In the genomic region with DNA sequence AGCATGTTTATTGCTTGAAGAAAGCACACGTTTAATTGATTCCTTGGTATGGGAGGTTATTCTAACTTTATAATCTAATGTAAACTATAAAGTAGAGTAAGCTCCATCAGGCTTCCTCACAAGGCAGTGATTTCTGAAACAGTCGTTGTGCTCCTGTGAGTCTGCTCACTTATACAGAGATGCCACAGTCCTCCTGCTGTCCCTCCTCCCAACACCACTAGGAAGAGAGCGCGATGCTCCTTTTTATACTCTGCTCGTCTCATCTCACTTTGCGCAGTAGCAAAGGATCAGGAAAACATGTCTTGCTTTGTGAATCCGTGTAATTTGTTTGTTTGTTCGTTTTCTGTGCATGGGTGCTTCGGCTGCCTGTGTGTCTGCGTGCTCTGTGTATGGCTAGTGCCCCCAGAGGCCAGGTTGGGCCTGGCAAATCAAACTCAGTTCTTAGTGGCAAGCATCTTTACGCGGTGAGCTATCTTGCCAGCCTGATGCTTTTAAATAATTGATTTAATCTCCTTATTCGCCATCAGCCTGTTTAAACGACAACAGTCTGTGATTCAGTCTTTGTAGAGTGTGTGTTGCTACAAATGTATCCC, we compare ENCODE assay signal across 10 mouse cellular contexts.
DNase-seq lines count a peak whose midpoint lies in the region; ATAC-seq and TF ChIP-seq lines count a peak whose summit lies in the region.
"Had no signal": no experiment of that assay in that cellular context is flagged by ENCODE, and none has a peak within 500 bp of the region (broad histone marks: within the 10 kb centered on the region; RNA-seq: fewer than 3 reads in every experiment).

No protein-coding gene starts in this region.

- H3K9me3 ChIP-seq in liver, postnatal 0 days (ENCODE audit: low read length) = no peaks in the 10 kb centered on the region
- H3K9me3 ChIP-seq in liver, embryonic 11.5 days (ENCODE audit: control insufficient read depth, low read length) = no peaks in the 10 kb centered on the region
- H3K9me3 ChIP-seq in midbrain, postnatal 0 days (ENCODE audit: low read length) = no peaks in the 10 kb centered on the region

- peak; percentile 8; the same call in 1 of the 2 replicates for TF ChIP-seq CTCF in liver, postnatal 0 days (IDR thresholded peaks at IDR 0.05; ENCODE audit: low read depth)
- peak; percentile 77 for TF ChIP-seq CTCF in midbrain, postnatal 0 days (IDR thresholded peaks at IDR 0.05)

- no peak for DNase-seq in frontal cortex, postnatal 25 days (ENCODE audit: low spot score in 2 of 2)
- no peak for DNase-seq in liver, postnatal 0 days
- DNase-seq in liver, embryonic 11.5 days (ENCODE audit: low spot score) = no peak
- DNase-seq in ZHBTc4 (ENCODE audit: low read depth, low spot score) = peak; percentile 3
- peak; percentile 55 for DNase-seq in midbrain, postnatal 0 days (ENCODE audit: low spot score)
- no peak for DNase-seq in thymus, postnatal 25 days
- DNase-seq in urinary bladder, adult 18-20 months (ENCODE audit: low spot score in 2 of 2) = no peak
- DNase-seq: kidney, adult 18-20 months had no signal

- TF ChIP-seq EP300 in liver, postnatal 0 days (IDR thresholded peaks at IDR 0.05; ENCODE audit: low read depth) = no peak

- H3K4me3 ChIP-seq in liver, postnatal 0 days (ENCODE audit: low read depth, low read length) = no peak overlapping the region
- no peak overlapping the region for H3K4me3 ChIP-seq in liver, embryonic 11.5 days (ENCODE audit: low read depth, low read length)
- no peak overlapping the region for H3K4me3 ChIP-seq in midbrain, postnatal 0 days (ENCODE audit: low read depth, low read length)

- no peak overlapping the region for H3K27ac ChIP-seq in liver, postnatal 0 days (ENCODE audit: low read depth)
- no peak overlapping the region for H3K27ac ChIP-seq in liver, embryonic 11.5 days (ENCODE audit: low read depth, low read length)
- no peak overlapping the region for H3K27ac ChIP-seq in midbrain, postnatal 0 days (ENCODE audit: low read depth, low read length)

- H3K9ac ChIP-seq in liver, postnatal 0 days (replicated peaks) = no peak overlapping the region
- no peak overlapping the region for H3K9ac ChIP-seq in liver, embryonic 11.5 days (ENCODE audit: low read depth, low read length)
- H3K9ac ChIP-seq in midbrain, postnatal 0 days (replicated peaks; ENCODE audit: low read length, poor library complexity, severe bottlenecking) = no peak overlapping the region

- WGBS in liver, postnatal 0 days (ENCODE audit: insufficient replicate concordance) = 61% methylated on average over 14 of the region's 14 CpGs
- WGBS in liver, embryonic 11.5 days = 59% methylated on average over 14 of the region's 14 CpGs
- WGBS in midbrain, postnatal 0 days = 36% methylated on average over 14 of the region's 14 CpGs

- no peaks in the 10 kb centered on the region for H3K36me3 ChIP-seq in liver, postnatal 0 days (replicated peaks; ENCODE audit: insufficient read depth, low read length)
- H3K36me3 ChIP-seq in liver, embryonic 11.5 days (ENCODE audit: control insufficient read depth, insufficient read depth, low read length) = no peaks in the 10 kb centered on the region
- no peaks in the 10 kb centered on the region for H3K36me3 ChIP-seq in midbrain, postnatal 0 days (ENCODE audit: insufficient read depth, low read length)

- no peaks in the 10 kb centered on the region for H3K27me3 ChIP-seq in liver, postnatal 0 days (ENCODE audit: insufficient read depth, low read length)
- no peaks in the 10 kb centered on the region for H3K27me3 ChIP-seq in liver, embryonic 11.5 days (replicated peaks; ENCODE audit: control insufficient read depth, insufficient read depth, low read length)
- H3K27me3 ChIP-seq in midbrain, postnatal 0 days (ENCODE audit: insufficient read depth, low read length) = no peaks in the 10 kb centered on the region

- H3K4me1 ChIP-seq in liver, postnatal 0 days (ENCODE audit: insufficient read depth) = no peaks in the 10 kb centered on the region
- no peaks in the 10 kb centered on the region for H3K4me1 ChIP-seq in liver, embryonic 11.5 days (replicated peaks; ENCODE audit: control insufficient read depth, insufficient read depth, low read length)
- no peaks in the 10 kb centered on the region for H3K4me1 ChIP-seq in midbrain, postnatal 0 days (ENCODE audit: insufficient read depth, low read length)

- peak; percentile 88 for ATAC-seq in frontal cortex, adult (ENCODE audit: low TSS enrichment)
- ATAC-seq in liver, postnatal 0 days = no peak
- no peak for ATAC-seq in liver, embryonic 11.5 days (replicated peaks; ENCODE audit: low FRiP score)
- ATAC-seq in midbrain, postnatal 0 days (ENCODE audit: low FRiP score) = no peak
- ATAC-seq: forebrain, embryonic 16.5 days had no signal

- no peak overlapping the region for H3K4me2 ChIP-seq in liver, postnatal 0 days (ENCODE audit: low read depth, low read length)
- H3K4me2 ChIP-seq in liver, embryonic 11.5 days = no peak overlapping the region
- H3K4me2 ChIP-seq in midbrain, postnatal 0 days (ENCODE audit: low read depth, low read length, poor library complexity, severe bottlenecking) = 0 out of 2 replicates have a peak overlapping the region, but pooled peaks have one; percentile 1

Comparison
In these comparisons a context has a peak if more than half of its experiments do, and no peak if none do; other contexts are left out.
1. DNase-seq: peak in ZHBTc4 (single experiment) and midbrain, postnatal 0 days (single experiment); none in frontal cortex, postnatal 25 days (0 of 2), liver, postnatal 0 days (single experiment), liver, embryonic 11.5 days (single experiment), thymus, postnatal 25 days (single experiment) and urinary bladder, adult 18-20 months (0 of 2).